Mouse (Mus musculus) small intestine, adult 2 months (tissue): ENCODE results near the gene Sct.
A peak's percentile ranks its signal among the peaks of the same experiment; 100 is the strongest.

Experiments used
- CTCF ChIP-seq: fragments of 200-500 bp; IDR thresholded peaks from 2 replicates; pipeline ENCODE4 v1.5.1; 2012; ENCODE audit warnings: low read depth, mild to moderate bottlenecking, control low read depth, inconsistent platforms, low read length, moderate library complexity, mixed read lengths; ENCODE audit not compliant: insufficient replicate concordance, insufficient read length; ENCODE audit errors: extremely low read depth
- POLR2A ChIP-seq: fragments of 200-500 bp; IDR thresholded peaks from 2 replicates; pipeline ENCODE4 v1.6.1; 2012; ENCODE audit warnings: low read depth, mild to moderate bottlenecking, control low read depth, inconsistent platforms, low read length, moderate library complexity

- TF ChIP-seq CTCF (peak; percentile 59), POLR2A (no peak)
Observed at GRCm38 (mm10) chr7:141264761-141265410, 14.0 kb downstream of the Sct start.
